Mouse (Mus musculus) layer of hippocampus, postnatal 25 days (tissue): Measurements from ENCODE around the gene Clec4g. TPM values are rescaled to one million over a fixed set of nuclear protein-coding genes. Genes with fewer than 3 reads are reported as not detected.
"Not testable (repeated sequence)": the region's sequence is repeated elsewhere in the genome, so short reads cannot be mapped to it uniquely, and the experiment has no call there.

Experiments
- DNase-seq, 2 experiments: peaks; one replicate each; pipeline ENCODE4 v3.0.0; 2022; ENCODE audit warnings: mixed read lengths in 2 of 2, low spot score in 1 of 2; ENCODE audit errors: extremely low spot score in 1 of 2
- total RNA-seq, 2 experiments: library from RNA; stranded (reverse); gene quantifications; 2 replicates each; pipeline ENCODE4 v1.2.3; 2021

Clec4g gene
- total RNA-seq = not detected

DNA sequence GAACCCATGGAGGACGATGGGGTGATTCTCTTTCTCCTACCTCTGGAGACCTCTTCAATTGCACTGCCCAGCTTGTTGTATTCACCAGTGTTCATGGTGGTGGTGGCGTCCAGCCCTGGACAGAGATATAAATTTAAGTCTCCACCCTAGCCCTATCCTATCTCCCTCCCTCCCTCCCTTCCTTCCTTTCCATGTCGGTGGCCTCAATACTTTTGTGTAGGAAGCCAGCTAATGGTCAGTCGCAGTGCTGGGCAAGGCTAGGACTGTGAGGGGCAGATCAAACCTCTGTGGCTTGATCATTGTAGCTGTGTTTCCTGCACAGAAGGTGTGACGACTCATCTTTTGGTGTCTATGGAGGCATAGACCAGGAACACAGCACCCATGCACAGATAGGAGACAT, at the start of gene Clec4g:
TSS of gene Clec4g (minus strand) at position 101 of the 400 bp plus-strand sequence.
- DNase-seq = no peak

DNA sequence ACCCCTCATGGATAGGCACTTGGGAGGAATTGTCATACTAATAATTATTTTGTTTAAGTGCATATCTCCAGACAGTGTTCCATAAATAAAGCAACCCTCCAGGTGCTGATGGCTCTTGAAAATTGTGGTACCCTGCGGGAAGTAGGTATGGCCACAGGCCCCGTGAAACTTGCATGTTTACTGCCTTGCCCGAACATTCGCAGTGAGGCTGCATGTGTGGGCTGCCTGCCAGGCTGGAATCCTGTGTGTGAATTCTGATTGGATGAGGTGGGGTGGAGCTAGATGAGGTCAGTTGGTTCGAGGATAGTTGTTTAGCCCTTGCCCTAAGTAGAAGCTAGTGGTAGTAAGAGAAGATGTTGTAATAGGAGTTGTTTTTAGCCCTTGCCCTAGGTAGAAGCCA, 48.2 kb upstream of the Clec4g start:
- DNase-seq = not testable (repeated sequence)

- peak; percentile 11 to 66 for DNase-seq
These were observed 33.9 kb upstream of the Clec4g start for GRCm38 (mm10) chr8:3754261-3754850.

GRCm38 (mm10) chr8:3748761-3749160, 28.3 kb upstream of the Clec4g start, which contains the start of gene Cd209a:
TSS of gene Cd209a (minus strand) at chr8:3748984.
- DNase-seq = no peak

- no peak for DNase-seq
These were observed 16.5 kb upstream of the Clec4g start for GRCm38 (mm10) chr8:3736947-3737346.

DNA sequence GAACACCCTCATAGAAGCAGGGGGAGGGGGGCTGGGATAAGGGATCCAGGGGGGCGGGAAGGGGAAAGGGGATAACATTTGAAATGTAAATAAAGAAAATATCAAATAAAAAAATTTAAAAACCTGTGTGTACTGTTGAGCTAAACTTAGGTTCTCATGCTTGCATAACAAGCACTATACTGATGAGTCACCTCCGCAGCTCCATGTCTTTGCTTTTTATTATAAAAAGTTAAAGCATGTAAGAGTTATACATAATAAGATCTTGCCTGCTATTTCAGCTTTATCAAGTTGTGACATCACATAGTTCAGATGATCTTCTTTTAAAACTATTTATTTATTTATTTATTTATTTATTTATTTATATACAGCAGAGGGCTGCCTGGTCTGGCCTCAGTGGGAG, 15.1 kb upstream of the Clec4g start:
- DNase-seq = no peak

DNA sequence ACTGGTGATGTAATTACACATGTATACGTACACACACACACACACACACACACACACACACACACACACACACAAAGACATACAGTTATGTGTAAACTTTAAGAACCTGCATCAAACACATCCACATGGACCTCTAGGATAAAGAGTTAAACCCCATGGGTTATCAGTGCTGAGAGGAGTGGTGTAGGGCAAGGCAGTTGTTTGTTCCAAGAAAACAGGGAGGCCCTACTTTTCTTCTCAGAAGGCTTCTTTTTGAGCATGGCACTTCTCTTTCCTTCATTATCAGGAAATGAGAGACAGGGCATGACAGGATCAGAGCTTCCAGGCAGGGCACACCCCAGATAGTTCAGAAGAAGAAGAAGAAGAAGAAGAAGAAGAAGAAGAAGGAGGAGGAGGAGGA, 13.6 kb upstream of the Clec4g start:
- DNase-seq = no peak

- DNase-seq = no peak
These were observed 590 bp upstream of the Clec4g start for GRCm38 (mm10) chr8:3721041-3721440.

DNA sequence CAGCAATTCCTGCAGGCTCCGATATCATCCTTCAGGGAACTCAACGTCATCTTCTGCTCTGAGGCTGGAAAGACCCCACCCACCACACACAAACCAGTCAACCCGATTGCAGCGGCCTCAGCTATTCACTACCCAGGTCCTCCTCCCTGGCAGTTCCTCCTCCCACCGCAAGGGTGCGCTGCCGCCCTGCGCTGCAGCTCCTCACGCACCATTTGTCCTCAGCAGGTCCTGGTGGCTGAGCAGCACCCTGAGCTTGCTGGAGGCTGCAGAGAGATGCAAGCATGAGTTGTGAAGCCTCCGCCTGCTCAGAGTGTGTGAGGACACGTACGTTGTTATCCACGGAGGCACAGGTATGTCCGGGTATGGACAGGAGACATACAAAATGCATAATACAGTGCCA, 1.9 kb downstream of the Clec4g start:
- DNase-seq = peak; percentile 47 to 63

DNA sequence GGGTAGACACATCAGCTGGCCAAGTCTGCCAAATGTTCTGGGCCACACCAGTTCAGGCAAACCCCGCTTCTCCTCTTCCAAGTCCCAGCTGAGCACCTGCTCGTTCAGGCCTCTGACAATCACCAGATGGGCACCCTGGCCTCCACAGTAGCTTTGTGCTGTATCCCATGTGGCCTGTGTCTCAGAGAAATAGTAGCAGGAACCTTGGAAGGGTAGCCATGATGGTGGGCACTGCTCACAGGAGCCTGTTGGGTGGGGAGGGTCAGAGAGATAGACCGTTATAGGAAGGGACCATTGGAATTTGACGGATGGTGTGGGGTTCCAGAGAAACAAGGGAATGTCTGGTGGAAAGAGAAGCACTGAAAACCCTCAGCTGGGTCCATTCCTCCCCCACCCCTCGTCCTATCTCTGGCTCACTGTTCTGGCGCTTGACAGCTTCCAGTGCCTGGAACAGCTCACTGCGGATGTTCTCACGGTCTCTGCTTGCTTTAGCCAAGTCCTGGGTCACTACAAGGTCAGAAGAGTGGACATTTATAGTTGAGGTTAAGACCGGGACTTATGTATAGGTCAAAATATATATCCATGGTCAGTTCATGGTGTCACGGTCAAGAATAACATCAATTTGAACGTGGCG, 3.0 kb downstream of the Clec4g start:
- DNase-seq = no peak

GRCm38 (mm10) chr8:3711646-3712045, 8.8 kb downstream of the Clec4g start:
- no peak for DNase-seq

DNA sequence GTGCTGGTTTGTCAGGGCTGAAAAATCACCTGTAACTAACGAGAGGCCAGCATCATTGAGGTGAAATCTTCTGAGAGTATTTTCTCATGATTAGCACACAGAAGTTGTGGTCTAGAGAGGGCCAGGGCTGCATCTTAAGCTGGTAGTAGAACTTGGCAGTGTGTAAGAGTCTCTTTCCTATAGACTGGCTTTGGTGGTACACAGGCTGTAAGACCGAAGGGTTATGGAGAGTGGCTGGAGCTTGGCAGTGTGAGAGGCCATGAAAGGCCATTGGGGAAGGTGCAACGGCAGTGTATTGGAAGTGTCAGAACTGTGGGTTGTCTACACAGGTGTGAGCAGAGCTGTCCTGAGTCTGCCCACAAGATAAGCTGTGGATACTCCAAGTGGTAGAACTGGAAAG, 10.1 kb downstream of the Clec4g start:
- DNase-seq = no peak

GRCm38 (mm10) chr8:3707611-3708010, 12.8 kb downstream of the Clec4g start:
- no peak for DNase-seq

DNA sequence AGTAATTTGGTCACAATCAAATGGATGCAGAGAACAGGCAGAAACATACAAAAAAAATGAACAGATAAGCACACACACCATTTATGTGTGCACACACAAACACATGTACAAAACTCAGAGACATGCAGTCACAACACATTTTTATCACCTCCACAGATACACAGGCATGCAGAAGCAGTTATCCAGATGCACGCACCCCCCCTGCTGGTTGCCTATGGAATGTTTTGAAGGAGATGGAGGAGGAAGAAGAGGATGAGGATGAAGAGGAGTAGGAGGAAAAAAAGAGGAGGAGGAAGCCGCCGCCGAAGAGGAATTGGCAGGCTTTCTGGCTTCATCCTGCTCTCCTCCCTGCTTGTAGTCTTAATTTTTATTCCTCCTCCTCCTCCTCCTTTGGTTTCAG, 14.7 kb downstream of the Clec4g start:
- peak in 1 of 2 experiments; percentile 46 for DNase-seq

- DNase-seq = no peak
These were observed 19.0 kb downstream of the Clec4g start for GRCm38 (mm10) chr8:3701491-3701890.

GRCm38 (mm10) chr8:3694121-3694520, 26.3 kb downstream of the Clec4g start, which contains the start of gene Fcer2a:
TSS of gene Fcer2a (minus strand) at chr8:3694175.
- no peak for DNase-seq

DNA sequence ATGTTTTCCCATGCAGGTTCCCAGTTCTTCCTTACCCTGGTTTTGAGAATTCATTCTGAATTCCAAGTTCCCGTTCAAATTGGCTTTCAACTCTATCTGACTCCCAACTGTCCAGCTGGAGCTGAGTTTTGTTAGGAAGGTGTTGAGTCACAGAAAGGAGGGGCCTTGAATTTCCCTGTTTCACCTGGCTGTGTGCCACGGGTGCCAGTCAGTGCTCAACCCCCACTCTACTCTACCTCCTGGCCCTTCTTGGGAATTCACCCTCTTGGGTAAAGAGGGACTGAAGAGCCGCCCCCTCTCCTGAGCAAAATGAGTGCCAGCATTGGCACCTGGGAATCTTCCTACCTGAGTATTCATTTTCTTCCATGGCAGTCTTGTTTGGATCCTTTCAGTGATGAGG, 29.7 kb downstream of the Clec4g start:
- no peak for DNase-seq

DNA sequence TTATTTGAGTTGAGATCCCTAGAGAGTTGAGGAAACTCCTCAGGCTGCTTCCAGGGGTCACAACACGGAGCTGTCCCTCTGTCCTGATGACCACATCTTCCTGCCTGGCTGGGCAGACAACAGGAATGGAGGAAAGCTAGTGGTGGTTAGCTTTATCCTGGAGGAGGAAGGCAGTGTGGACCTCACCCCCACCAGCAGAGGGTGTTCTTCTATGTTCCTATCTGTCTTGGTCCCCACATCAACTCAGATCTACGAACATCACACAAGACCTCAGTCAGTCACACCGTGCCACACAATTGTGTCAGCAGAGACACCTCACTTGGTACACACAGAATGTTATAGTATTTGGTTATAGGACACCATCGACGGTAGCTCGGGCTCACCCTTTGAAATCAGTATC, 32.9 kb downstream of the Clec4g start:
- DNase-seq = no peak

DNA sequence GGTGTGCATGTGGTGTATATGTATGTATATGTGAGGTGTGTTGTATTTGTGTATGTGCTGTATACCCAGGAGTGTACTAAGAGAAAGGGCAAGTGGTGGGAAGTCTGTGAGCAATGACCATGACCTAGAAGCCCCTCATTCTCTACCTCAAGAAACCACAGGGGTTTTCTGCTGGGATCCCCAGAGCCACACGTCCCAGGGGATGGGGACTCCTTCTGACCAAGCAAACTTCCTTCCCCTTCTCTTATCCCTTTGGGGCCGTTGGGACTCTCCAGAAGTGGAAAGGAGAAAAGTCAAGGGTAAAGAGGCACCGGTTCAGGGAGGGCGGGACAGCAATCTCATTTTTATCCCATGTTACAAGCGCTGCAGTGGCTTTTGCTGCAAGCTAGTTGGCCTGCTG, 35.0 kb downstream of the Clec4g start:
- DNase-seq = no peak

GRCm38 (mm10) chr8:3684530-3684929, 35.9 kb downstream of the Clec4g start:
- DNase-seq = no peak

- no peak for DNase-seq
These were observed 36.9 kb downstream of the Clec4g start for GRCm38 (mm10) chr8:3683408-3684176.

GRCm38 (mm10) chr8:3682435-3682834, 38.0 kb downstream of the Clec4g start:
- DNase-seq = no peak
